Mouse (Mus musculus) liver, embryonic 11.5 days (tissue): Measurements from ENCODE around the gene Sec16a. TPM values are rescaled to one million over a fixed set of nuclear protein-coding genes. Genes with fewer than 3 reads are reported as not detected.

Experiments used
- ATAC-seq: fragments of 200-750 bp; cut with Nextera tagmentation; replicated peaks from 2 replicates; pipeline ENCODE4 v1.8.0; 2017; ENCODE audit warnings: moderate number of reproducible peaks, mild to moderate bottlenecking, moderate TSS enrichment, moderate library complexity; ENCODE audit not compliant: low FRiP score
- DNase-seq: peaks from one replicate; pipeline ENCODE4 v3.0.0-alpha.2; 2017; ENCODE audit warnings: low spot score
- H3K27ac ChIP-seq: fragments of 300-500 bp; sonication (generic); 2 replicates; pipeline ENCODE4 v1.5.1; 2014; ENCODE audit warnings: mild to moderate bottlenecking, low read depth, low read length, control low read depth
- H3K27me3 ChIP-seq: fragments of 300-500 bp; sonication (generic); replicated peaks from 2 replicates; pipeline ENCODE4 v1.6.1; 2014; ENCODE audit warnings: low read length, mixed read lengths; ENCODE audit not compliant: control insufficient read depth, insufficient read depth
- H3K36me3 ChIP-seq: fragments of 300-500 bp; sonication (generic); 2 replicates; pipeline ENCODE4 v1.6.1; 2014; ENCODE audit warnings: mild to moderate bottlenecking, low read length, moderate library complexity, mixed read lengths; ENCODE audit not compliant: control insufficient read depth, insufficient read depth
- H3K4me1 ChIP-seq: fragments of 300-500 bp; sonication (generic); replicated peaks from 2 replicates; pipeline ENCODE4 v1.6.1; 2014; ENCODE audit warnings: low read length, mixed read lengths; ENCODE audit not compliant: control insufficient read depth, insufficient read depth
- H3K4me2 ChIP-seq: fragments of 300-500 bp; sonication (generic); 2 replicates; pipeline ENCODE4 v1.6.1; 2014; ENCODE audit warnings: mild to moderate bottlenecking, control low read depth, moderate library complexity
- H3K4me3 ChIP-seq: fragments of 300-500 bp; sonication (generic); 2 replicates; pipeline ENCODE4 v1.5.1; 2014; ENCODE audit warnings: low read depth, low read length, control low read depth
- H3K9ac ChIP-seq: fragments of 300-500 bp; sonication (generic); 2 replicates; pipeline ENCODE4 v1.6.1; 2014; ENCODE audit warnings: low read depth, low read length, control low read depth
- H3K9me3 ChIP-seq: fragments of 300-500 bp; sonication (generic); 2 replicates; pipeline ENCODE4 v1.6.1; 2016; ENCODE audit warnings: low read length, inconsistent platforms, mixed read lengths; ENCODE audit not compliant: control insufficient read depth
- WGBS: fragments of 180-500 bp; shearing (Covaris S2); extraction: QIAGEN DNeasy Blood & Tissue Kit; methylation state at CpG from one replicate; pipeline ENCODE4 v1.1.7; 2014; 5-methylcytosine and 5-hydroxymethylcytosine counted together
- polyA plus RNA-seq: library from polyadenylated mRNA; unstranded; fragments of >200 nt; fragmentation: Nextera tagmentation; extraction: Ambion mirVana; gene quantifications from 2 replicates; pipeline ENCODE4 v1.2.1, GENCODE M21; 2014

Gene Sec16a
- polyA plus RNA-seq, 1 experiment from 2014 or later, result 33.7 TPM

DNA sequence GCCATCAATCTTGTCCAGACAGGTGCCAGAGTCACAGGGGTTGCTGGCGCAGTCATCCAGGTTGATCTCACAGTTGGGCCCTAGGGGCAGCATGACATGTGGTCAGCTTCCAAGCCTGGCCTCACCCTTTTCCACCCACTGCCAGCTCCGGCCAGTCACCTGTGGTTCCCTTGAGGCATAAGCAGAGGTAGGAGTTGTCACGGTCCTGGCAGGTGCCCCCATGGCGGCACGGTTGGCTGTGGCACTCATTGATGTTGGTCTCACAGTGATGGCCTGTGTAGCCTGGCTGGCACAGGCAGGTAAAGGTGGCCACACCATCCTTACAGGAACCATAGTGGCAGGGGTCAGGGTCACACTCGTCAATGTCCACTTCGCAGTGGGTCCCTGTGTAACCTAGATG is 32.9 kb upstream of the Sec16a start:
- no peaks in the 10 kb centered on the region for H3K9me3 ChIP-seq
- no peak overlapping the region for H3K4me3 ChIP-seq
- no peak overlapping the region for H3K4me2 ChIP-seq
- H3K4me1 ChIP-seq, result peaks cover 20% of the 10 kb centered on the region
- DNase-seq (no peak), ATAC-seq (no peak)
- H3K27ac ChIP-seq, result no peak overlapping the region
- H3K36me3 ChIP-seq, result peaks cover 19% of the 10 kb centered on the region; the same call in 1 of the 2 replicates
- no peaks in the 10 kb centered on the region for H3K27me3 ChIP-seq
- no peak overlapping the region for H3K9ac ChIP-seq
- 87% methylated on average over 7 of the region's 7 CpGs for WGBS

DNA sequence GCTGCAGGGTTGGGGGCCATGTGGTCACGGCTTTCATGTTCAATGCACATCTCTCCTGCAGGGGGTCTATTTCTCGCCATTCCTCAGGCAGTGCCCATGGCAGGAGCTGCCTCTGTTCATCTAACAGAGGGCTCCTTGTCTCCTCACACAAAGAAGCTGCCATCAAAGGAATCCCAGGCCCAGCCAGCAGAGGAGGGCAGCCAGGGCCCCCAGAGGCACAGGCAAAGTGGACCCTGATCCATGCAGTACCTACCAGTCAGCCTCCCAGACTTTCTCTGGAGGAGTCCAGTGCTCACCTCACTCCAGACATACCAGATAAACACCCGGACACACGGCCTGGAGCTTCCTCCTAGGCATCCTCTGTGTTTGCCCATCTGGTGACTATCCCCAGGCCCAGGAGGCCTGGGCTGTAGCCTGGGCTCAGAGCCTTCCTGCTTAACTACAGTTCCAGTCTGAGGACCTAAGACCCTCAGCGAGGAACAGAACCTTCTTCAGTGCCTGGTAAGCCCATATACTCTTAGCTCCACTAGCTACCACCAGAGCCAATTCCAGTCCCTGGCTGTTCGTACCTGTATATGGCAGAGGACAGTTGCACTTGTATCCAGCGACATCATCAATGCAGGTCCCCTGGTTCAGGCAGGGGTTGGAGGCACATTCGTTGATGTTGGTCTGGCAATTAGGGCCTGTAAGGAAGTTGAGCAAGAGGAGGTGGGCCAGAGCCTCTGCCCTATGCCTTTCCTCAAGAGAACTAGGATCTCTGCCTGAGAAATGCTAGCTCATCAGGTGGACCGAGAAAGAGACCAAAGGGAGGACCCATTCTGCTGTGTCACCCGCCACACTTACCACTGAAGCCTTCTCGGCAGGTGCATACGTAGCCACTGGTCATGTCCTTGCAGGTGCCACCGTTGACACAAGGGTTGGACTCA is 30.8 kb upstream of the Sec16a start:
- Histone ChIP-seq H3K36me3 (peaks cover 23% of the 10 kb centered on the region), H3K4me1 (peaks cover 8% of the 10 kb centered on the region), H3K4me2 (no peak overlapping the region; the same call in 1 of the 2 replicates), H3K9ac (no peak overlapping the region), H3K9me3 (no peaks in the 10 kb centered on the region), H3K27ac (peak overlapping the region; percentile 63), H3K4me3 (no peak overlapping the region), H3K27me3 (no peaks in the 10 kb centered on the region)
- DNase-seq (no peak), ATAC-seq (no peak)
- WGBS, result 61% methylated on average over 13 of the region's 13 CpGs

- no peaks in the 10 kb centered on the region for H3K27me3 ChIP-seq
- ATAC-seq, result no peak
- peaks cover 8% of the 10 kb centered on the region for H3K4me1 ChIP-seq
- 19% methylated on average over 9 of the region's 9 CpGs for WGBS
- H3K27ac ChIP-seq, result peak overlapping the region; percentile 63; the same call in 1 of the 2 replicates
- H3K4me3 ChIP-seq, result no peak overlapping the region
- no peaks in the 10 kb centered on the region for H3K9me3 ChIP-seq
- H3K36me3 ChIP-seq, result peaks cover 22% of the 10 kb centered on the region
- H3K4me2 ChIP-seq, result no peak overlapping the region; the same call in 1 of the 2 replicates
- DNase-seq, result no peak
- no peak overlapping the region for H3K9ac ChIP-seq
Observed at GRCm38 (mm10) chr2:26474789-26475504, 29.9 kb upstream of the Sec16a start.

- DNase-seq (no peak), ATAC-seq (no peak)
- Histone ChIP-seq H3K4me3 (no peak overlapping the region), H3K27ac (no peak overlapping the region), H3K9ac (no peak overlapping the region), H3K4me1 (peaks cover 8% of the 10 kb centered on the region), H3K9me3 (no peaks in the 10 kb centered on the region), H3K36me3 (peaks cover 19% of the 10 kb centered on the region), H3K27me3 (no peaks in the 10 kb centered on the region), H3K4me2 (no peak overlapping the region)
- 68% methylated on average over 11 of the region's 11 CpGs for WGBS
Observed at GRCm38 (mm10) chr2:26472312-26473090, 27.5 kb upstream of the Sec16a start.

DNA sequence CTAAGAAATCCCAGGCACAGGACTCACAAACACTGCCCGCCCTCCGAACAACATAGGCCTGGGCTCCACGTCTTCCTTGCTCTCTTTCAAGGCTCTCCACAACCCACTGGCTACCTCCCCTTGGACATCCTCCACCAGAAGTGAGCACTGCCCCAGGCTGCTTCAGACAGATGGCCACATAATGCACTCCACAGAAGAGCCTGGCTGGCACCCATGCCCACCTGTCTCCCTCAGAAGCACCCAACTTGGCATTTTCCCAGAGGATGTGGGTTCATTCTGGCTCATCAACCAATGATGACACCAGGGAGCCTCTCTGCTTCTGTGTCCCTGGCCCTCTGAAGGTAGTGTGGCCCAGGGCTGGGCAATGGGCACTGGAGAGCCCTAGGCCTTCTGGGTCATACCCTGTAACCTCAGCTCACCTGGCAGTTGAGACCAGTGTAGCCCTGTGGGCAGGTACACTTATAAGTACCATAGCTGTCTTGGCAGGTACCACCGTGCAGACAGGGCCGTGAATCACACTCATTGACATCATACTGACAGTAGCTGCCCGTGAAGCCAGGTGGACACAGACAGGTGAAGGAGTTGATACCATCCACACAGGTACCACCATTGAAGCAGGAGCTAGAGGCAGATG is 26.8 kb upstream of the Sec16a start:
- Histone ChIP-seq H3K27me3 (no peaks in the 10 kb centered on the region), H3K36me3 (peaks cover 21% of the 10 kb centered on the region), H3K4me3 (no peak overlapping the region), H3K4me1 (peaks cover 8% of the 10 kb centered on the region), H3K4me2 (no peak overlapping the region), H3K9me3 (no peaks in the 10 kb centered on the region), H3K9ac (no peak overlapping the region), H3K27ac (no peak overlapping the region)
- 85% methylated on average over 6 of the region's 6 CpGs for WGBS
- DNase-seq, result no peak
- no peak for ATAC-seq

DNA sequence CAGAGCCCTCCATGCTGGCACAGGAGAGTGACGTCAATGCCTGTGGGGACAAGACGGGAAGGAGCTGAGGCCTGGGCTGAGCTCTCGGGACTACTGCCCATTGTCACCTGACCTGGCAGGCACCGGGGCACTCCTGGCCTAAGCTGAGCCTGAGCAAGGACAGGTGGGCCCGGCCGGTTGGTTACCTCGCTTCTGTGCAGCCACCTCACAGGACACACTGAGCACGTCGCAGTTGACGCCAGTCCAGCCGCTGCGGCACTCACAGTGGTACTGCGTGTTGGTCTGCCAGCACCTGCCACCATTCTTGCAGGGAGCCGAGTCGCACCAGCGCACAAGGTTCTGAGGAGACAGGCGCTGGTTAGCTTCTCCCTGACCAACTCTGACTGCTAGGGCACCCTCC is 26.0 kb upstream of the Sec16a start:
- Histone ChIP-seq H3K36me3 (peaks cover 14% of the 10 kb centered on the region), H3K4me2 (no peak overlapping the region), H3K27ac (no peak overlapping the region), H3K9ac (no peak overlapping the region), H3K4me1 (peaks cover 8% of the 10 kb centered on the region), H3K9me3 (no peaks in the 10 kb centered on the region), H3K27me3 (no peaks in the 10 kb centered on the region), H3K4me3 (no peak overlapping the region)
- no peak for ATAC-seq
- 91% methylated on average over 17 of the region's 17 CpGs for WGBS
- no peak for DNase-seq

DNA sequence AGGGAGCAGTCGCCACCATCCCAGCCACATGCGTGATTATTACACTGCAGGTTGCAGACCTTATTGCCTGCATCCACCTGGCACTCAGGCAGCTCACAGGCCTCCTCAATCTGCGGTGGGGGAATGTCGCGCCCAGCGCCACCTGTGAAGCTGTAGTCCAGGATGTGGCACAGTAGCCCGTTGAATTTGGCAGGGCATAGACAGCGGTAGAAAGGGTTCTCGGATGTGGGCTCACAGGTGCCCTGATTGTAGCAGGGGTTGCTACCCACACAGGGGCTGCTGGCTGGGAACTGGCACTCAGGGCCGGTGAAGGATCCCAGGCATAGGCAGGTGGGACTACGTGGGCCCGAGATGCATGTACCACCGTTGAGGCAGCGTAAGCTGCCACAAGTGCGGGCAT is 23.4 kb upstream of the Sec16a start:
- DNase-seq (no peak), ATAC-seq (no peak)
- no peaks in the 10 kb centered on the region for H3K4me1 ChIP-seq
- no peaks in the 10 kb centered on the region for H3K27me3 ChIP-seq
- no peak overlapping the region for H3K4me2 ChIP-seq
- no peak overlapping the region for H3K27ac ChIP-seq
- H3K9me3 ChIP-seq, result no peaks in the 10 kb centered on the region
- H3K9ac ChIP-seq, result no peak overlapping the region
- H3K4me3 ChIP-seq, result no peak overlapping the region
- H3K36me3 ChIP-seq, result peaks cover 23% of the 10 kb centered on the region
- 89% methylated on average over 15 of the region's 15 CpGs for WGBS

DNA sequence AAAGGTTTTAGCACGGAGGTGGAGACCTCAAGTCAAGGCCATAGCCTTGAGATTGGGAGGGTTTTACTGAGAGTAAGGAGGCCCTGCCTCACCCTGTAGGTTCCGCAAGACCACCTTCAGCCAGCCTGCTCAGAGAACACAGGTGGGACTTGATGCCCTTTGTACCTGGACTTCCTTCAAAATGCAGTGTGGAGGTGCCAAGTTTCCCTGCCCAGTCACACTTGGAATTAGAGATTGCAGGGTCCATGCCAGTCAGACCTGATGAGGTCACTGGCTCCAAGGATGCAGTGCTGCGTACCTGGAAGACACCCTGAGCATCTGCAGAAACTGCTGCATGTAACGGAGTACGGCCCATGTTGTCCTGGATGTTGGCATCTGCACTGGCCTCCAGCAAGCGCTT is 18.4 kb upstream of the Sec16a start:
- H3K36me3 ChIP-seq, result peaks cover 29% of the 10 kb centered on the region
- H3K4me1 ChIP-seq, result peaks cover 9% of the 10 kb centered on the region
- H3K4me2 ChIP-seq, result no peak overlapping the region
- H3K27me3 ChIP-seq, result no peaks in the 10 kb centered on the region
- H3K4me3 ChIP-seq, result no peak overlapping the region
- WGBS, result 92% methylated on average over 6 of the region's 6 CpGs
- ATAC-seq (no peak), DNase-seq (no peak)
- H3K9ac ChIP-seq, result no peak overlapping the region
- no peak overlapping the region for H3K27ac ChIP-seq
- H3K9me3 ChIP-seq, result no peaks in the 10 kb centered on the region
